Mouse (Mus musculus): ENCODE measurements around the gene Clec11a.

DNA sequence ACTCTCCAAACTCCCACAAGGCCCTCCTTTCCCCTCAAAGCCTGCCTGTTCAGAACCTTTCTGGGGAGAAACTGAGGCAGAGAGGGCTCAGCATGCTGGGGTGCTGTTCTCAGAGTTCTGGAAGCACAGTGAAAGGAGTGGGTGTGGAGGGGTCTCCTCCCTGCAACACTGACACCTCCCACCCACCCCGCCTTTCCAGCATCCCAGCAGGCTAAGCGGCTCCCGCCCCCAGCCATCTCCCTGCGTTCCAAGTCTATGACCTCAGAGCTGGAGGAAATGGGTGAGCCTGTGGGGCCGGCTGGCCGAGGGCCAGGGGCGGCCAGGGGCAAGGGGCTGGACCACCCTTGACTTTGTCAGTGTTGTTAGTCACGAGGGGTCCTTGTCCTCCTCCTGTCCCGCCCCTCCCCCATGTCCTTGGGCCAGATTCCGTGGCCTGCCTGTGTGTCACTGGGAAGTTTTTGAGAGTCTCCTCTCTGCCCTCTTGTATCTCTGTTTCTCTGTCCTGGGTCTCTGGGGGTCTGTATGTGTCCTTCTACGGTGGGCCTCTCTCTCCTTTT is 36.8 kb upstream of the Clec11a start:
- TF ChIP-seq CTCF (IDR thresholded peaks at IDR 0.05; ENCODE audit: low read depth) (no peak), EP300 (IDR thresholded peaks at IDR 0.05; ENCODE audit: low read depth) (no peak)

All from liver, embryonic 14.5 days (tissue).